ENCODE assay signal across 8 mouse cellular contexts in the genomic region with DNA sequence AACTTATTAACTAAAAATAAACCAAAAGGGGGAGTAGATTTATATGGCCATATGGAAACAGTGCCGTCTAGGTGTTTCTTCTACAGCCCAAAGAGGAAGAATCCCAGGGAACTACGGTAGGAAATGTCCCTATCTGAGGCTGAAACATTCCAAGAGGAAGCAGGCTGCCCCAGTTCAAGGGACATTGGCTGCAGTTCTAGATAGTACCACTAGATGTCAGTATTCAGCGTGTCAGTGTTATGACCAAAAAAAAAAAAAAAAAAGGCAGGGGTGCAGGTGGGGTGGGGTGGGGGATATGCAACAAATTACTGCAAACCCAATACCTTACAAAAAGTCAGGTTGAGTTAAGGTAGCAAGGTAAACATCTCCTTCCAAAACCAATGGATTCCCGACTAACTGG. TPM values are rescaled to one million over a fixed set of nuclear protein-coding genes. Genes with fewer than 3 reads are reported as not detected.
DNase-seq lines count a peak whose midpoint lies in the region; TF ChIP-seq lines count a peak whose summit lies in the region.

No protein-coding gene starts in this region.

- no peak for TF ChIP-seq POLR2A in spleen, adult 2 months (IDR thresholded peaks at IDR 0.05; ENCODE audit: low read depth, low read length)

- no peak overlapping the region for H3K27ac ChIP-seq in gastrocnemius, adult 2 months
- H3K27ac ChIP-seq in spleen, adult 2 months (ENCODE audit: insufficient read depth, low read length), result no peak overlapping the region

- 17% methylated on average over 4 of the region's 4 CpGs for WGBS in spleen, adult 2 months

- DNase-seq in gastrocnemius, adult 2 months, result no peak
- DNase-seq in gastrocnemius, postnatal 14 days, result no peak
- no peak for DNase-seq in spleen, adult 2 months (ENCODE audit: low read depth in 1 of 2, low spot score in 2 of 2)
- DNase-seq in spleen, postnatal 10 days (ENCODE audit: low spot score in 2 of 2), result no peak
- DNase-seq in embryo, embryonic 11 days, result peak; percentile 44
- DNase-seq in mesoderm, embryonic 11.5 days (ENCODE audit: low read depth, low spot score), result peak; percentile 64
- no peak for DNase-seq in spleen, adult 18-20 months
- DNase-seq in left cerebral cortex, adult 8-10 months (ENCODE audit: low spot score in 2 of 2), result no peak

- no peaks in the 10 kb centered on the region for H3K4me1 ChIP-seq in spleen, adult 2 months (ENCODE audit: control insufficient read depth, insufficient read depth, insufficient read length)

- intact Hi-C loops in gastrocnemius, adult 2 months (cut with DNase I), result loop anchor here (10.0 kb wide), 1 partner anchor 321 kb away; no protein-coding TSS in a partner anchor
- intact Hi-C loops in gastrocnemius, postnatal 14 days (cut with DNase I; ENCODE audit: low total_unique reads), result no loop called here

- no peak overlapping the region for H3K4me3 ChIP-seq in gastrocnemius, adult 2 months
- no peak overlapping the region for H3K4me3 ChIP-seq in spleen, adult 2 months (ENCODE audit: extremely low read depth, insufficient read depth, insufficient read length)

- no peaks in the 10 kb centered on the region for H3K27me3 ChIP-seq in spleen, adult 2 months (ENCODE audit: control insufficient read depth, insufficient read depth, low read length)

- H3K36me3 ChIP-seq in spleen, adult 2 months (ENCODE audit: control insufficient read depth, insufficient read depth, low read length), result no peaks in the 10 kb centered on the region

- TF ChIP-seq CTCF in gastrocnemius, adult 2 months (IDR thresholded peaks at IDR 0.05), result peak; percentile 71
- peak; percentile 35; the same call in 1 of the 2 replicates for TF ChIP-seq CTCF in spleen, adult 2 months (IDR thresholded peaks at IDR 0.05; ENCODE audit: extremely low read depth, insufficient read depth, insufficient read length, insufficient replicate concordance)

RNA-seq across cellular contexts. Expression of a gene that starts 15.8 kb away (rescaled TPM):
- total RNA-seq in gastrocnemius, adult 2 months (2021), result 1 to 10 TPM; 1.8 to 4.7 TPM
- total RNA-seq in gastrocnemius, postnatal 14 days (2021), result 1 to 10 TPM; 2.3 to 5.3 TPM
- polyA plus RNA-seq in spleen, adult 2 months (2012; rRNA removed), result 5.2 TPM in 2 replicates
- total RNA-seq in left cerebral cortex, adult 8-10 months (2022), result 100 to 1,000 TPM; 584 to 624 (median 589) TPM

RNA-seq across cellular contexts. Expression of a gene that starts 33.4 kb away (rescaled TPM):
- total RNA-seq in gastrocnemius, adult 2 months (2021), result 10 to 100 TPM; 44.5 to 45.4 TPM
- 10 to 100 TPM; 26.9 to 33.9 TPM for total RNA-seq in gastrocnemius, postnatal 14 days (2021)
- 420 and 586 TPM in 2 replicates for polyA plus RNA-seq in spleen, adult 2 months (2012; rRNA removed)
- total RNA-seq in left cerebral cortex, adult 8-10 months (2022), result 100 to 1,000 TPM; 137 to 159 (median 152) TPM

RNA-seq across cellular contexts. Expression of a gene that starts 40.4 kb away (rescaled TPM):
- under 1 TPM; 0.25 to 0.48 TPM for total RNA-seq in gastrocnemius, adult 2 months (2021)
- under 1 TPM; 0.24 to 0.37 TPM for total RNA-seq in gastrocnemius, postnatal 14 days (2021)
- 26.3 and 34.1 TPM in 2 replicates for polyA plus RNA-seq in spleen, adult 2 months (2012; rRNA removed)
- total RNA-seq in left cerebral cortex, adult 8-10 months (2022), result 10 to 100 TPM in 2 of 4 experiments, 1 to 10 TPM in 2; 7.7 to 18.9 (median 13.3) TPM

RNA-seq across cellular contexts. Expression of a gene that starts 46.8 kb away (rescaled TPM):
- 1 to 10 TPM; 2.1 to 2.2 TPM for total RNA-seq in gastrocnemius, adult 2 months (2021)
- 1 to 10 TPM; 2.1 to 2.3 TPM for total RNA-seq in gastrocnemius, postnatal 14 days (2021)
- 9.9 and 13.7 TPM in 2 replicates for polyA plus RNA-seq in spleen, adult 2 months (2012; rRNA removed)
- total RNA-seq in left cerebral cortex, adult 8-10 months (2022), result 1 to 10 TPM; 5.4 to 7.1 (median 6.5) TPM

Comparison
In these comparisons a context has a peak if more than half of its experiments do, and no peak if none do; other contexts are left out.
1. DNase-seq: peak in embryo, embryonic 11 days (single experiment) and mesoderm, embryonic 11.5 days (single experiment); none in gastrocnemius, adult 2 months (single experiment), gastrocnemius, postnatal 14 days (single experiment), spleen, adult 2 months (0 of 2), spleen, postnatal 10 days (0 of 2), spleen, adult 18-20 months (0 of 2) and left cerebral cortex, adult 8-10 months (0 of 2).
2. RNA of a gene that starts 15.8 kb away (total RNA-seq): 584 to 624 TPM in left cerebral cortex, adult 8-10 months; 2.3 to 5.3 TPM in gastrocnemius, postnatal 14 days and 1.8 to 4.7 TPM in gastrocnemius, adult 2 months; every median in the first group is over 10 times any median in the second.
3. RNA of a gene that starts 40.4 kb away (total RNA-seq): 7.7 to 18.9 TPM in left cerebral cortex, adult 8-10 months; 0.25 to 0.48 TPM in gastrocnemius, adult 2 months and 0.24 to 0.37 TPM in gastrocnemius, postnatal 14 days; every median in the first group is over 4 times any median in the second.